Mouse (Mus musculus) activated CD4-positive, CD25-positive, alpha-beta regulatory T cell, adult 4 months (primary cell): ENCODE measurements around the gene Clec2l. TPM values are rescaled to one million over a fixed set of nuclear protein-coding genes. Genes with fewer than 3 reads are reported as not detected.
"Not testable (repeated sequence)": the region's sequence is repeated elsewhere in the genome, so short reads cannot be mapped to it uniquely, and the experiment has no call there.

ENCODE experiments used
- ATAC-seq: one replicate; pipeline ENCODE4 v1.8.0; 2017
- polyA plus RNA-seq, 2 experiments: library from polyadenylated mRNA; unstranded; fragments of 100-300 nt; shearing (Covaris generic); gene quantifications; one replicate each; pipeline ENCODE4 v1.2.1; 2017

The Clec2l gene
- polyA plus RNA-seq: not detected

GRCm38 (mm10) chr6:38662714-38663615, at the start of gene Clec2l:
Gene Clec2l, plus strand, starts transcription at chr6:38663069.
- ATAC-seq: no peak

DNA sequence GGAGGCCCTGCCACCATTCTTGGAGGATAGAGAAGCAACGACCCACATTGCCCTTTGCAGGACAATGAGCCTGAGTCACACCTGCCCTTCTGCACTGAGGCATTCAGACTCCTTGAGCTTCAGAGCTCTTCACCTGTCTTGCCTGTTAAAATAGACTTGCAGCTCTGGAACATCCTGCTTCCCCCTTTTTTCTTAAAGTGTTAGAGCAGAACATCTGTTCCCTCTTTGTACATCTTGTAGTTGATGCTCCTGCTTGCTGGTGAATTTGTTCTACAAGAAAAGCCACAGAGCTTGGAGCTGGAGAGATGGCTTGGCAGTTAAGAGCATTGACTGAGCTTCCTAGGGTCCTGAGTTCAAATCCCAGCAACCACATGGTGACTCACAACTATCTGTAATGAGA, 40.5 kb upstream of the Clec2l start:
- ATAC-seq: no peak

DNA sequence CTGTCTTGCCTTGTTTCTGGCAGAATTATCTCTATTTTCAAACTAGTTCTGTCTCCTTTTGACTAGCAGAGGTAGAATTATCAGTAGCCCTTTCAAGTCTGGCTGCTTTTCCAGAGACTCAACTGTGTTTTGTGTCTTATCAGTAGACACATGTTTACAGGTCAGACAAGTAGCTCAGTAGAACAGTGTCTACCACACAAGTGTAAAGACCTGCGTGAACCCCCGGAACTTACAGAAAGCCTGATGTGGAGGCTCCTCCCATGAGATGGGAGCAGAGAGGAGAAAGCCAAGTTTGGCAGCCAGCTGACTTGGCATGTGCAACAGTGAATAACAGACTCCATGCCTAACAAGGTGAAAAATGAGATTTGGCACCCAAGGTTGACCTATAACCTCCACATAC, 39.4 kb upstream of the Clec2l start:
- ATAC-seq: no peak

DNA sequence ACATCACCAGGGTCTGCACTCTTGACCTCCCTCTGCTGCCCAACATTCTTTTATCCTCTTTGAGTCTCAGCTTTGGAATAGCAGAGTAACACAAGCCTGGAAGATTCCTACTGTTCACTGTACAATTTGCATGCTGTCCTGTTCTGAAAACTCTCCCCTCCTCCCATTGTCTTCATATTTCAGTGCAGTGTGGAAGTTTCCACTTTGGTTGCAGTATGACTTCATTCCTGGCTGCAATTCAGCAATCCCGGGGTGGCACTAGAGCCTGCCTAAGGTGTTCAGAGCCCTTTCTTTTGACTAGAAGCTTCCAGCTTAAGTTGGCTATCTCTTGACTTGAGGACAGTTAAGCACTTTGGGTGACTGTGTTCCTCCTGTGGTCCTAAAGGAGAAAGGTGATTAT, 38.4 kb upstream of the Clec2l start:
- ATAC-seq: no peak

DNA sequence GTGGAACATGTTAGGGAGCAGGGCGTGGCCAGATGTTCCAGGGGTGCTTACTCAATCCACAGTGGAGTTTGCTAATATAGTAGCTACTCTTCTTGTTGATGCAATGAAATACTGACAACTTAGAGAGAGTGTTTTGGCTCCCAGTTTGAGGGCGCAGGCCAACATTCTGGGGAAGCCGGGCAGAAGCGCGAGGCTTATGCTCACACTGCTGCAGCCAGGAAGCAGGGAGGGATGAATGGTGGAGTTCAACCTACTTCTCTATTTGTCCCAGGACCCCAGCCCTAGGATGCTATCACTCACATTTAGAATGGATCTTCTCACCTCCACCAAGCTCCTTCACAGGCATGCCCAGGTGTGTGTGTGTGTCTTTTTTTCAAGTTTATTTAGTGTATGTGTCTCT, 36.8 kb upstream of the Clec2l start:
- ATAC-seq: no peak

DNA sequence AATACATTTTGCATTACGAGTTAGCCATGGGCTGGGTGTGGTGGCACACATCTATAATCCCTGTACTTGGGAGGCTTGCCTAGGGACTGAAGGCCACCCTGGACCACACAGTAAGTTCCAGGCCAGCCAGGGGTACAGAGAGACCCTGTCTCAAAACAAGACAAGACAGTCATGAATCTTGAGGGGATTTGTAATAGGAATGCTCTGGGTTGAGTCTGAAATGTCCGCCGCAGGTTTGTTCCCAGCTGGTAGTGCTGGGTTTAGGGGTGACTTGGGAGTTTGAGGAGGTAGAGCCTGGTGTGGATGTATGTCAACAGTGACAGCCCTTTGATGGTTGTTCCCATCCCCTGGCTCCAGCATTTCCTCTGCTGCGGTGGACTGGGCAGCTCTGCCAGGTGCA, 35.8 kb upstream of the Clec2l start:
- ATAC-seq: no peak

- no peak for ATAC-seq
Observed at GRCm38 (mm10) chr6:38627486-38627885, 35.4 kb upstream of the Clec2l start.

GRCm38 (mm10) chr6:38629556-38629955, 33.3 kb upstream of the Clec2l start:
- no peak for ATAC-seq

DNA sequence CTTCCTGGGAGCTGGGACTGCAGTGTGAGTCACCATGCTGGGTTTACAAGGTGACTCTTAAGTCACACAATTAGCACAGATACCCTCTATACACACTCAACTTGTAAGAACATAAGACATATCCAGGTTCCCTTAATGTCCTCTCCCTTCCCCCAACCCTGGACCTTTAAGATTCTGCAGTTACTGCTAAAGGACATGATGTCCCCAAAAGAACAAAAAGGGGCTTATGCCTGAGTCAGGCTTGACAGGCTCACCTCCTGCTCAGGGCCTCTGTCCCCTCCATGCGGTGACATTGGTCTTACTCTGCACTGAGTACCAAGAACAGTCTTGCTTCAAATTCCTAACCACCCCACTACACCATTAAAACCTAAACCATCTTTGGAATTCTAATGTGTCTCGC, 30.0 kb upstream of the Clec2l start:
- no peak for ATAC-seq

DNA sequence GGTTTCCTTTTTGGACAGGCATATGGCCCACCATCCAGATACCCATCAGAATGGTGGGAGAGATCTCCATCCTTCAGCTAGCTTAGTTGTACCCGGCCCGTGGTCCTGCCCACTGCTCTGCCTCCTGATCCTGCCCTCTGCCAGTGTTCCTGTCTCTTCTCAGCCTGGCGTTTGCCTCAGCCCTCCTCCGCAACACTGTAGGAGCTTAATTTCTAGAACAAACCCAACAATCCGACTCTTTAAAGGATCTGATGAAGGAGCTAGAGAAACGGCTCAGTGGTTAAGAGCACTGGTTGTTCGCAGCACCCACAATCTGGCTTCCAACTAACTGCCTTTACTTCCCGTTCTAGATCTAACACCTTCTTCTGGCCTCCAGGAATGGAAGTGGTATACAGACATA, 28.4 kb upstream of the Clec2l start:
- no peak for ATAC-seq

- ATAC-seq: no peak
Observed at GRCm38 (mm10) chr6:38635941-38636851, 26.7 kb upstream of the Clec2l start.

DNA sequence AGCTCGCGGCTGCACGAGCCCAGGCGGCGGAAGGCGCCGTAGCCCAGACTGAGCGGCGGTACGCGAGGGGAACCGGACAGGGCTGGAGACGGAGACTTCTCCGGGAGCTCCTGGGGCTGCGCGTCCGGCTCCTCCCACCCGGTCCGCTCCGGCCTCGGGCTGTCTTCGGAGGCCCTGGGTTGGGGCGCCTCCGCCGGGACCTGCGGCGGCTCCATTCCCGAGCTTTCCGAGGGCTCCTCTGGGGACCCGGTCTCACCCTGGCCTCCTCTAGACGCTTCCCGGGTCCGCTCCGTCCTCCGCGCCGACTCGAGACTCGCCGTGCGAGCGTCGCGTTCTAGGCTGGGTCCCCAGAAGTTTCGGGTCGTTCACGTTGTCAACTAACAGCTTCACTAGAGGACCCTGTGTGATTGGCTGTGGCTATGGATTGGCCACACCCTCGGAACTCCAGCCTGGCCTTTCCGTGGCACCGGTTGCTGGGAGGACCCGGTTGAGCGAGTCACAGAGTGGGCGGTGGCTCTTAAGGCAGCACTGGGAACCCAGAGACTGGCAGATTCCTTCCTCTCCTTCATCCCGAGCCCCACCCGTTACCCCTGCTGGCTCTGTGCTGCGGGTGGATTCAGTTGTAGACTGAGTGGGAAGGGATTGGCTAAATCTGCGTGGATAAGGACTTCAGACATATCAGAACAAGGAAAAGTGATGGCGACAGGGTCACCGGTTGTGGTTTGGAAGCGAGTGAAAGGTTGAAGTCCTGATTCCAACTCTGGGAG, 25.8 kb upstream of the Clec2l start, which contains the start of gene Klrg2:
TSS of gene Klrg2 (minus strand) at position 391 of the 767 bp plus-strand sequence.
- ATAC-seq: peak; percentile 19

- no peak for ATAC-seq
Observed at GRCm38 (mm10) chr6:38640401-38640800, 22.5 kb upstream of the Clec2l start.

DNA sequence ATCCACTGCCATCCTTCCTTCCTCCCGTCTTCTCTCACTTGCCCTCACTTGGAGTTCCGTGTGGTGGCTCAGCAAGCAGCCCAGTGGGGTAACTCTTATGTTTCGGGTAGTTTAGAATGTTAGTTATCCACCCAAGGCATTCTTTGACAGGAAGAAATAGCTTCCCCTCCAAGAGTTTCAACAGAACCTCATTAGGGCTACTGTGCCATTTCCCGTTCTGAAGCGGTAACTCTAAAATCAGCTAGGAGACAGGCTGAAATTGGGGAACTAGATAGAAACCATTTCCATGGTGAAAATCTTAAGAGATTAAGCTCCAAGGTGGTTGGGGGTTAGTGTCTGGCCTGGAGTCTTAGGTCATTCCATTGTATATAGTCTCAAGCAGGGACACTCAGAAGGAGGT, 21.6 kb upstream of the Clec2l start:
- ATAC-seq: no peak

GRCm38 (mm10) chr6:38641645-38642044, 21.2 kb upstream of the Clec2l start:
- no peak for ATAC-seq

GRCm38 (mm10) chr6:38642593-38642992, 20.3 kb upstream of the Clec2l start:
- ATAC-seq: no peak

GRCm38 (mm10) chr6:38643039-38643438, 19.8 kb upstream of the Clec2l start:
- no peak for ATAC-seq

DNA sequence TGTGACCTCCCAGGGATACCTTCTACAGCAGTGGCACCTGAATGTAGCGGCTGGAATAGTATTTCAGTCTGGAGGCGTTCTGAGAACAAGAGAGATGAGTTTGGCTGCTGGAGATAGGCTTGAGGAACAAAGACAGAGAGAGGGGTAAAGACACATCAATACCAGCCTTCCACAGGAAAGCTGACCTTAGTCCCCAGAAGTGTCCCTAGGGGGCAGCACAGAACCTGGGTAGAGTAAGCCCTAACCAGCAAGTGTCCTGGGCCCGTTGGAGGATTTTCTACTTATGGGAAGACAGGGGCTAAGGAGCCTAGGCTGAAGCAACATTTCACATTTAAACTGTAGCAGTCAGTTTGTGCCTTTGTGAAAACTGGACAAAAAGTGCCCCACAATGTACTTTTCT, 13.3 kb upstream of the Clec2l start:
- ATAC-seq: no peak

GRCm38 (mm10) chr6:38650263-38650937, 12.5 kb upstream of the Clec2l start:
- ATAC-seq: peak; percentile 63

- no peak for ATAC-seq
Observed at GRCm38 (mm10) chr6:38661626-38662025, 1.2 kb upstream of the Clec2l start.

DNA sequence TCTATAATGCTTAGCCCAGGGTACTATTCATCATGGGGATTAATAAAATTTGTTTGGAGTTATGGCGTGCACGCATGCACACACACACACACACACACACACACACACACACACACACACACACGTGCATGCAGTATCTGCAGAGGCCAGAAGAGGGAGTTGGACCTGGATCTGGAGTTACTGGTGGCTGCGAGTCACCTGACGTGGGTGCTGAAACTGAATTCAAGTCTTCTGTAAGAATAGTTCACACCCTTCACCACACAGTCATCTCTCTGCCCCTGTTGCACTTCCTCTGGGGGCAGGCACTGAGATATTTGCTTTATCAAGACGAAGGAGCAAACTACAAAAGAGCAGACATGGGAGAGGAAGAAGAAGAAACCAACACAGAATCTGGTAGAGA, 6.7 kb downstream of the Clec2l start:
- peak; percentile 54 for ATAC-seq

- ATAC-seq: not testable (repeated sequence)
Observed at GRCm38 (mm10) chr6:38670488-38670887, 7.6 kb downstream of the Clec2l start.
